Mouse (Mus musculus): ENCODE results near the gene Mpped1.

- TF ChIP-seq POLR2A (IDR thresholded peaks at IDR 0.05; ENCODE audit: extremely low read depth, insufficient read depth, low read length), result no peak
- no peak for TF ChIP-seq CTCF (IDR thresholded peaks at IDR 0.05; ENCODE audit: extremely low read depth, insufficient read depth, low read length)
Measured at GRCm38 (mm10) chr15:83846592-83846991, 67.3 kb downstream of the Mpped1 start.

All from cortical plate, adult 2 months (tissue).